Mouse (Mus musculus) thymus, postnatal 14 days (tissue): Measurements from ENCODE around the gene Tstd2.

Experiments
- DNase-seq: peaks from one replicate; pipeline ENCODE4 v3.0.0; 2021

Gene Tstd2

GRCm38 (mm10) chr4:46080261-46080660 is 58.2 kb downstream of the Tstd2 start:
- DNase-seq = no peak

DNA sequence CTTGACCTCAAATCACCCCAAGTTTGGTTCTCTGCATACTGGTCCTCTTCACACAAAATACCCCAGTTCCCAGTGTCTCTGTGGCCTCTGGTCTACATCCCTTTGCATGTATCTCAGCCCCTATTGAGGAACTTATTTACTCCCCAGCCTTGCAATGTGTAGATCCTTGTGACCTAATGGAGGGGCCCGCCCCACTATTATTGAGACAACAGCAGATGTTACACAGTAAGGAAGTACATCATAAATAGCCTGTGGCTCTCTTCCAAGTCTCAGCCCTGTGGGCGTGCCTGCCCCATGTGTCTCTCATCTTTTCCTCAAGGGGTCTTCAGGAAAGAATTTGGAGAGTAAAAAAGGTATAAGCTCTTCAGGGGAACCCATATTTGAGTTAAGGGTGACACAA is 61.6 kb downstream of the Tstd2 start:
- DNase-seq = no peak

GRCm38 (mm10) chr4:46075664-46076063 is 62.8 kb downstream of the Tstd2 start:
- no peak for DNase-seq

GRCm38 (mm10) chr4:46073736-46074135 is 64.8 kb downstream of the Tstd2 start:
- no peak for DNase-seq

DNA sequence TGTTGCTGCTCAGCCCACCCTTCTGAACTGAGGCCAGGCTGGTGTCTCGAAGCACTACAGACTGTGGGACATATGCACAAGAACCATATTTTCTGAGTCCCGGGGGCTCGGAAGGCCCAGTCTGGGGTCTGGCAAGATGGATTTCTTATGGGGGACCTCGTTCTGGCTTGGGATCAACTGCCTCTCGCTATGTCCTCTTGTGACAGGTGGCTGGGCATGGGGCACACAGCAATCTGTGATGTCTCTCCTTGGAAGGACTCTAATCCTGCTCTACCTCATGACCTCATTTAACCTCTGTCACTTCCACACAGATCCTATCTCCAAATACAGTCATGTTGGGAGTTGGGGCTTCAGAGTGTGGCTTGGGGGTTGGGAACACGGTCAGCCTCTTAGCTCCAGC is 65.9 kb downstream of the Tstd2 start:
- no peak for DNase-seq

DNA sequence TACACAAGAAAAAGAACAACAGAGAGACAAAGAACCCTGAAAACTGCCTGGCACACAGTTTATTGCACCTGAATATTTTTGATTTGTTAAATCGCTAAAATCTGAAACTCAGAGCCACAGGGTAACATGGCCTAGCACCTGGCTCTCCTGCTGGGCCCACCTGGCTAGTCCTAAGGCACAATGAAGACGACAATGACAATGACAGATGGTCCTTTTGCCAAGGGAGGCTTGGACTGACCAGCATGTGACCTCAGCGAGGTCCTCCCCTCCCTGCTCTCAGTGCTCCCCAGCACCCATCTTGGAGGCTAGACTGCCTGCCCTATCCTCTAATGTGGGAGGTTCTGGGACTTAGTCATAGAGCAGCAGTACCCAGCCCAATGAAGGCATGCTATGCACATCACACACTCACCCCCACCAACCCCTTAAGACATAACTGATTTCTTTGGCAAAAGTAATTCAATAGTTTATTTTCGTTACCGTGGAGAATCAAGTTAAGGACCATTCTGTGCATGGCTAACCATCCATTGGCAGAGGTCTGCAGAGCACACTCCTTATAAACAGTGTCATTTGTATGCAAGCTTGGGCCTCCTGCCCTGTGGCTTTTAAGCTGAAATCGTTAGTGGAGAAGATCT is 68.5 kb downstream of the Tstd2 start:
- no peak for DNase-seq

GRCm38 (mm10) chr4:46068573-46068972 is 69.9 kb downstream of the Tstd2 start:
- DNase-seq = peak; percentile 5

GRCm38 (mm10) chr4:46068060-46068459 is 70.4 kb downstream of the Tstd2 start:
- no peak for DNase-seq

- no peak for DNase-seq
These were observed 72.7 kb downstream of the Tstd2 start for GRCm38 (mm10) chr4:46065695-46066340.

- DNase-seq = no peak
These were observed 73.5 kb downstream of the Tstd2 start for GRCm38 (mm10) chr4:46064961-46065360.
